Mouse (Mus musculus) left cerebral cortex, postnatal 25 days (tissue): Measurements from ENCODE around the gene Mettl9. TPM values are rescaled to one million over a fixed set of nuclear protein-coding genes. Genes with fewer than 3 reads are reported as not detected.
"Not testable (repeated sequence)": the region's sequence is repeated elsewhere in the genome, so short reads cannot be mapped to it uniquely, and the experiment has no call there.

Source experiments
- DNase-seq, 2 experiments: peaks; one replicate each; pipeline ENCODE4 v3.0.0; 2022; ENCODE audit warnings: low spot score in 2 of 2, mixed read lengths in 1 of 2
- intact Hi-C: fragments of 180-260 bp; cut with DNase I; formaldehyde crosslinking; loops from one replicate; pipeline ENCODE4 v1.15.1; 2025
- total RNA-seq, 2 experiments: library from RNA; stranded (reverse); gene quantifications; 2 replicates each; pipeline ENCODE4 v1.2.3; 2021

The Mettl9 gene
- 10 to 100 TPM; 90.8 to 93.0 TPM for total RNA-seq

GRCm38 (mm10) chr7:121033856-121034652, at the start of gene Mettl9:
Mettl9 (plus strand) TSS chr7:121034445.
- peak; percentile 91 to 95 for DNase-seq

GRCm38 (mm10) chr7:120991191-120991590, 43.1 kb upstream of the Mettl9 start:
- intact Hi-C loops: no loop called here
- peak in 1 of 2 experiments; percentile 14 for DNase-seq

More at GRCm38 (mm10) chr7:121033856-121034652, at the start of gene Mettl9:
- intact Hi-C loops: loop anchor here (5.0 kb wide), 1 partner anchor 192 kb away; the partner anchor contains the start of gene Eef2k

GRCm38 (mm10) chr7:120999021-120999530, 35.2 kb upstream of the Mettl9 start:
- DNase-seq: no peak
- intact Hi-C loops: no loop called here

- DNase-seq: no peak
- intact Hi-C loops: no loop called here
Observed at GRCm38 (mm10) chr7:121000065-121000822, 34.0 kb upstream of the Mettl9 start.

- DNase-seq: no peak
- intact Hi-C loops: no loop called here
Observed at GRCm38 (mm10) chr7:121001879-121002278, 32.4 kb upstream of the Mettl9 start.

GRCm38 (mm10) chr7:121002407-121002928, 31.8 kb upstream of the Mettl9 start:
- intact Hi-C loops: no loop called here

GRCm38 (mm10) chr7:121003793-121004418, 30.3 kb upstream of the Mettl9 start:
- no peak for DNase-seq
- intact Hi-C loops: no loop called here

More at GRCm38 (mm10) chr7:121002407-121002928, 31.8 kb upstream of the Mettl9 start:
- no peak for DNase-seq

- intact Hi-C loops: no loop called here
- DNase-seq: peak in 1 of 2 experiments; percentile 7
Observed at GRCm38 (mm10) chr7:121011794-121012689, 22.2 kb upstream of the Mettl9 start.

- intact Hi-C loops: no loop called here
- no peak for DNase-seq
Observed at GRCm38 (mm10) chr7:121014486-121014885, 19.8 kb upstream of the Mettl9 start.

GRCm38 (mm10) chr7:121018778-121019177, 15.5 kb upstream of the Mettl9 start:
- DNase-seq: no peak
- intact Hi-C loops: no loop called here

GRCm38 (mm10) chr7:121020277-121020676, 14.0 kb upstream of the Mettl9 start:
- intact Hi-C loops: no loop called here
- DNase-seq: peak in 1 of 2 experiments; percentile 42

- no peak for DNase-seq
- intact Hi-C loops: no loop called here
Observed at GRCm38 (mm10) chr7:121025221-121026008, 8.8 kb upstream of the Mettl9 start.

GRCm38 (mm10) chr7:121026300-121026699, 7.9 kb upstream of the Mettl9 start:
- DNase-seq: no peak
- intact Hi-C loops: no loop called here

GRCm38 (mm10) chr7:121029947-121030346, 4.3 kb upstream of the Mettl9 start:
- intact Hi-C loops: loop anchor here (5.0 kb wide), 1 partner anchor 188 kb away; the partner anchor contains the start of gene Eef2k

GRCm38 (mm10) chr7:121034701-121035141, 476 bp downstream of the Mettl9 start:
- DNase-seq: peak; percentile 54 to 75
- intact Hi-C loops: loop anchor here (5.0 kb wide), 1 partner anchor 192 kb away; the partner anchor contains the start of gene Eef2k

More at GRCm38 (mm10) chr7:121029947-121030346, 4.3 kb upstream of the Mettl9 start:
- not testable (repeated sequence) for DNase-seq

- DNase-seq: peak; percentile 20 to 41
- intact Hi-C loops: no loop called here
Observed at GRCm38 (mm10) chr7:121035161-121035721, 996 bp downstream of the Mettl9 start.

- intact Hi-C loops: no loop called here
- DNase-seq: no peak
Observed at GRCm38 (mm10) chr7:121040595-121040994, 6.3 kb downstream of the Mettl9 start.
